Mouse (Mus musculus) cerebellum, adult 2 months (tissue): ENCODE results near the gene Ceacam2.

Experiments used
- CTCF ChIP-seq: fragments of 200-500 bp; IDR thresholded peaks from 2 replicates; pipeline ENCODE4 v1.5.1; 2011; ENCODE audit warnings: low read depth, mild to moderate bottlenecking, control low read depth, low read length, moderate library complexity, borderline replicate concordance; ENCODE audit not compliant: insufficient read depth
- POLR2A ChIP-seq: fragments of 200-500 bp; IDR thresholded peaks from 2 replicates; pipeline ENCODE4 v1.6.1; 2011; ENCODE audit warnings: low read length, control low read depth, borderline replicate concordance; ENCODE audit not compliant: insufficient read depth

GRCm38 (mm10) chr7:25568721-25569120 is 29.1 kb upstream of the Ceacam2 start:
- TF ChIP-seq CTCF, result no peak
- no peak for TF ChIP-seq POLR2A
